Mouse (Mus musculus): ENCODE measurements around the gene Lgals1. TPM values are rescaled to one million over a fixed set of nuclear protein-coding genes. Genes with fewer than 3 reads are reported as not detected.

The Lgals1 gene
- total RNA-seq, 2 experiments from 2014 or later = 26.4 to 26.8 TPM

- DNase-seq (ENCODE audit: low spot score in 2 of 2) = no peak
These were observed 18.1 kb upstream of the Lgals1 start for GRCm38 (mm10) chr15:78908399-78908798.

- no peak for DNase-seq (ENCODE audit: low spot score in 2 of 2)
These were observed 17.5 kb upstream of the Lgals1 start for GRCm38 (mm10) chr15:78908982-78909381.

- DNase-seq (ENCODE audit: low spot score in 2 of 2) = no peak
These were observed 14.5 kb upstream of the Lgals1 start for GRCm38 (mm10) chr15:78912040-78912439.

GRCm38 (mm10) chr15:78913632-78914090, 12.9 kb upstream of the Lgals1 start, which contains the start of gene Pdxp:
TSS of gene Pdxp (plus strand) at chr15:78913919.
- DNase-seq (ENCODE audit: low spot score in 2 of 2) = peak; percentile 94 to 98

- DNase-seq (ENCODE audit: low spot score in 2 of 2) = peak; percentile 46 to 67
These were observed 12.3 kb upstream of the Lgals1 start for GRCm38 (mm10) chr15:78914091-78914822.

GRCm38 (mm10) chr15:78914823-78915659, 11.5 kb upstream of the Lgals1 start:
- DNase-seq (ENCODE audit: low spot score in 2 of 2) = no peak

- DNase-seq (ENCODE audit: low spot score in 2 of 2) = peak; percentile 72 to 73
These were observed 10.9 kb upstream of the Lgals1 start for GRCm38 (mm10) chr15:78915660-78916017.

- DNase-seq (ENCODE audit: low spot score in 2 of 2) = peak in 1 of 2 experiments; percentile 62
These were observed 10.3 kb upstream of the Lgals1 start for GRCm38 (mm10) chr15:78916052-78916826.

GRCm38 (mm10) chr15:78918126-78918525, 8.4 kb upstream of the Lgals1 start:
- DNase-seq (ENCODE audit: low spot score in 2 of 2) = no peak

- DNase-seq (ENCODE audit: low spot score in 2 of 2) = no peak
These were observed 6.6 kb upstream of the Lgals1 start for GRCm38 (mm10) chr15:78919914-78920313.

GRCm38 (mm10) chr15:78922700-78923099, 3.8 kb upstream of the Lgals1 start:
- DNase-seq (ENCODE audit: low spot score in 2 of 2) = no peak

GRCm38 (mm10) chr15:78923585-78923984, 2.9 kb upstream of the Lgals1 start:
- no peak for DNase-seq (ENCODE audit: low spot score in 2 of 2)

GRCm38 (mm10) chr15:78925129-78925528, 1.4 kb upstream of the Lgals1 start:
- DNase-seq (ENCODE audit: low spot score in 2 of 2) = no peak

- DNase-seq (ENCODE audit: low spot score in 2 of 2) = no peak
These were observed 679 bp downstream of the Lgals1 start for GRCm38 (mm10) chr15:78927021-78927787.

- DNase-seq (ENCODE audit: low spot score in 2 of 2) = peak in 1 of 2 experiments; percentile 45
These were observed 1.4 kb downstream of the Lgals1 start for GRCm38 (mm10) chr15:78927788-78928457.

GRCm38 (mm10) chr15:78928539-78928938, 2.0 kb downstream of the Lgals1 start:
- no peak for DNase-seq (ENCODE audit: low spot score in 2 of 2)

- no peak for DNase-seq (ENCODE audit: low spot score in 2 of 2)
These were observed 3.7 kb downstream of the Lgals1 start for GRCm38 (mm10) chr15:78930192-78930706.

- DNase-seq (ENCODE audit: low spot score in 2 of 2) = no peak
These were observed 4.4 kb downstream of the Lgals1 start for GRCm38 (mm10) chr15:78930801-78931426.

GRCm38 (mm10) chr15:78931577-78931976, 5.1 kb downstream of the Lgals1 start:
- DNase-seq (ENCODE audit: low spot score in 2 of 2) = peak in 1 of 2 experiments; percentile 44

All from left cerebral cortex, adult 18-20 months (tissue).